Mouse (Mus musculus): ENCODE measurements around the gene Mst1r. TPM values are rescaled to one million over a fixed set of nuclear protein-coding genes. Genes with fewer than 3 reads are reported as not detected.

Gene Mst1r
- total and polyA plus RNA-seq, 3 experiments: 133 to 149 TPM; not detected in 1

GRCm38 (mm10) chr9:107935790-107936214 lies 29.1 kb downstream of the Mst1r start:
- H3K27me3 ChIP-seq (ENCODE audit: control insufficient read depth in 1 of 2, insufficient read depth in 2 of 2, low read length in 2 of 2): peaks cover 9 to 20% of the 10 kb centered on the region in 2 experiments

DNA sequence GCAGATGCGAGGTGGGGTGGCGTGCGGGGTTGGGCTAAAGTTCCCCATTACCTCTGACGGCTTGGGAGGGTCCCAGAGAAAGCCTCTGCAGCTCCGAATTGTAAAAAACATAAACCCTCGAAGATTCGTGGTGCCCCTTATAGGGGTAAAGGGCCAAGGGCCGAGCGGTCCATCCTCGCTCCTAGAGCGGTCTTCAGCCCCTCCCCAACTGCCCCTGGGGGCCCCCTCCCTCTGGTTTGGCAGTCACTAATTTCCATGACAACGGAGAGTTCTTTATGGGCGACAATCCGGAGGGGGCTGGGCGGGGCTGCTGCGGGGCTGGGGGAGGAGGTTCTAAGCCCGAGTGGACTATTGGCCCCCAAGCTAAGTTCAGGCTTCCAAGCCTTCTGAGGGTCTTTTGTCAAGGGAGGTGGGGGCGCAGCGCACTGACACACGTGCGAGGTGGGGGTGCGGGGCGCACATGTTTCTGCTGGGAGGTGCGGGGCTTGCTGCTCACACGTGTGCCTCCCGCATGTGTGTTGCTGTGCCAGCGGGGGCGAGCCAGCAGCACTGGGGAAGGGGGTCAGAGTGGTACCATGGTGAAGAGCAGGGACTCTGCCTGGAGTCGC lies 29.6 kb downstream of the Mst1r start:
- H3K9ac ChIP-seq (ENCODE audit: control insufficient read depth, low read depth, low read length, poor library complexity, severe bottlenecking): no peak overlapping the region
- no peak overlapping the region for H3K27ac ChIP-seq (ENCODE audit: control insufficient read depth, low read depth, low read length)
- no peaks in the 10 kb centered on the region for H3K9me3 ChIP-seq (replicated peaks; ENCODE audit: insufficient read depth, low read length)
- H3K79me2 ChIP-seq (ENCODE audit: control insufficient read depth, insufficient read depth, low read length, poor library complexity): no peaks in the 10 kb centered on the region
- no peak for DNase-seq (ENCODE audit: low read depth, low spot score)
- TF ChIP-seq E2F4 (IDR thresholded peaks at IDR 0.05; ENCODE audit: borderline replicate concordance, low read depth, low read length): no peak
- H3K27me3 ChIP-seq (ENCODE audit: control insufficient read depth in 1 of 2, insufficient read depth in 2 of 2, low read length in 2 of 2): peaks cover 9 to 24% of the 10 kb centered on the region in 2 experiments
- 0 out of 4 replicates have a peak, but pooled peaks cover 0 to 2% of the 10 kb centered on the region in 2 experiments for H3K36me3 ChIP-seq (ENCODE audit: control insufficient read depth in 1 of 2, insufficient read depth in 2 of 2, low read length in 2 of 2)
- H3K4me3 ChIP-seq (ENCODE audit: control insufficient read depth in 1 of 2, insufficient read depth in 1 of 2, low read depth in 2 of 2, low read length in 2 of 2): peak overlapping the region in 1 of 2 experiments; percentile 35; a peak in 1 of 4 replicates
- H3K4me1 ChIP-seq (ENCODE audit: control insufficient read depth in 1 of 2, insufficient read depth in 2 of 2, low read length in 2 of 2): no peaks in the 10 kb centered on the region

More at GRCm38 (mm10) chr9:107935790-107936214, 29.1 kb downstream of the Mst1r start:
- Histone ChIP-seq H3K79me2 (ENCODE audit: control insufficient read depth, insufficient read depth, low read length, poor library complexity) (no peaks in the 10 kb centered on the region), H3K4me3 (ENCODE audit: control insufficient read depth in 1 of 2, insufficient read depth in 1 of 2, low read depth in 2 of 2, low read length in 2 of 2) (peak overlapping the region in 1 of 2 experiments; percentile 35; a peak in 1 of 4 replicates), H3K27ac (ENCODE audit: control insufficient read depth, low read depth, low read length) (no peak overlapping the region), H3K4me1 (ENCODE audit: control insufficient read depth in 1 of 2, insufficient read depth in 2 of 2, low read length in 2 of 2) (no peaks in the 10 kb centered on the region), H3K36me3 (ENCODE audit: control insufficient read depth in 1 of 2, insufficient read depth in 2 of 2, low read length in 2 of 2) (0 out of 4 replicates have a peak, but pooled peaks cover 0 to 2% of the 10 kb centered on the region in 2 experiments), H3K9me3 (replicated peaks; ENCODE audit: insufficient read depth, low read length) (no peaks in the 10 kb centered on the region), H3K9ac (ENCODE audit: control insufficient read depth, low read depth, low read length, poor library complexity, severe bottlenecking) (no peak overlapping the region)
- TF ChIP-seq MEF2A (IDR thresholded peaks at IDR 0.05; ENCODE audit: extremely low read depth, insufficient replicate concordance, low read depth, low read length, poor library complexity, severe bottlenecking) (no peak), EP300 (IDR thresholded peaks at IDR 0.05; ENCODE audit: low read depth in 1 of 2, low read length in 2 of 2) (peak in 1 of 2 experiments; percentile 43; a peak in 1 of 4 replicates), TCF12 (IDR thresholded peaks at IDR 0.05; ENCODE audit: low read depth, low read length) (peak; percentile 73), MYC (IDR thresholded peaks at IDR 0.05; ENCODE audit: low read depth, low read length) (no peak), TBP (IDR thresholded peaks at IDR 0.05; ENCODE audit: low read depth, low read length) (peak; percentile 70), UBTF (IDR thresholded peaks at IDR 0.05; ENCODE audit: borderline replicate concordance, insufficient read depth, low read depth, low read length) (peak; percentile 93; the same call in 1 of the 2 replicates), POLR2AphosphoS2 (IDR thresholded peaks at IDR 0.05; ENCODE audit: low read length) (no peak)
- peak; percentile 28 for DNase-seq (ENCODE audit: low read depth, low spot score)

GRCm38 (mm10) chr9:107936831-107937230 lies 30.2 kb downstream of the Mst1r start:
- no peak overlapping the region for H3K27ac ChIP-seq (ENCODE audit: control insufficient read depth, low read depth, low read length)
- 0 out of 4 replicates have a peak, but pooled peaks cover 0 to 2% of the 10 kb centered on the region in 2 experiments for H3K36me3 ChIP-seq (ENCODE audit: control insufficient read depth in 1 of 2, insufficient read depth in 2 of 2, low read length in 2 of 2)
- H3K9me3 ChIP-seq (replicated peaks; ENCODE audit: insufficient read depth, low read length): no peaks in the 10 kb centered on the region
- H3K27me3 ChIP-seq (ENCODE audit: control insufficient read depth in 1 of 2, insufficient read depth in 2 of 2, low read length in 2 of 2): peaks cover 9 to 28% of the 10 kb centered on the region in 2 experiments
- no peak overlapping the region for H3K9ac ChIP-seq (ENCODE audit: control insufficient read depth, low read depth, low read length, poor library complexity, severe bottlenecking)
- no peak for TF ChIP-seq GABPA (IDR thresholded peaks at IDR 0.05; ENCODE audit: low read depth, low read length)
- TF ChIP-seq KAT2A (conservative IDR thresholded peaks at IDR 0.05; ENCODE audit: low read depth, low read length): no peak
- TF ChIP-seq RCOR1 (IDR thresholded peaks at IDR 0.05; ENCODE audit: low read depth, low read length): no peak
- no peak for TF ChIP-seq BHLHE40 (IDR thresholded peaks at IDR 0.05; ENCODE audit: borderline replicate concordance, low read depth, low read length)
- TF ChIP-seq ZC3H11A (IDR thresholded peaks at IDR 0.05; ENCODE audit: low read depth, low read length): no peak
- no peak for TF ChIP-seq CHD1 (IDR thresholded peaks at IDR 0.05; ENCODE audit: low read depth, low read length)
- no peak for DNase-seq (ENCODE audit: low read depth, low spot score)
- no peak overlapping the region for H3K4me3 ChIP-seq (ENCODE audit: control insufficient read depth in 1 of 2, insufficient read depth in 1 of 2, low read depth in 2 of 2, low read length in 2 of 2)
- no peaks in the 10 kb centered on the region for H3K4me1 ChIP-seq (ENCODE audit: control insufficient read depth in 1 of 2, insufficient read depth in 2 of 2, low read length in 2 of 2)
- no peaks in the 10 kb centered on the region for H3K79me2 ChIP-seq (ENCODE audit: control insufficient read depth, insufficient read depth, low read length, poor library complexity)

Measured in MEL (cell line).